Mouse (Mus musculus) liver, postnatal 0 days (tissue): ENCODE data around the gene Gtf2ird1.

Experiments used
- CTCF ChIP-seq: sonication (generic); IDR thresholded peaks from 2 replicates; pipeline ENCODE4 v1.5.1; 2016; ENCODE audit warnings: antibody characterized with exemption, low read depth
- EP300 ChIP-seq: IDR thresholded peaks from 2 replicates; pipeline ENCODE4 v1.6.1; 2016; ENCODE audit warnings: antibody characterized with exemption, low read depth, mild to moderate bottlenecking

- TF ChIP-seq CTCF (no peak), EP300 (no peak)
These were observed 61.9 kb downstream of the Gtf2ird1 start for GRCm38 (mm10) chr5:134394624-134395023.
